Mouse (Mus musculus) kidney, postnatal 0 days (tissue): ENCODE measurements around the gene Gm10799. TPM values are rescaled to one million over a fixed set of nuclear protein-coding genes. Genes with fewer than 3 reads are reported as not detected.
"Not testable (repeated sequence)": the region's sequence is repeated elsewhere in the genome, so short reads cannot be mapped to it uniquely, and the experiment has no call there.

Source experiments
- ATAC-seq: fragments of 200-750 bp; cut with Nextera tagmentation; replicated peaks from 2 replicates; pipeline ENCODE4 v1.8.0; 2017; ENCODE audit warnings: low read depth, moderate number of reproducible peaks, moderate TSS enrichment, moderate library complexity; ENCODE audit not compliant: low FRiP score
- DNase-seq: peaks from one replicate; pipeline ENCODE4 v3.0.0-alpha.2; 2016; ENCODE audit warnings: low spot score
- H3K27ac ChIP-seq: fragments of 300-500 bp; sonication (generic); 2 replicates; pipeline ENCODE4 v1.5.1; 2014; ENCODE audit warnings: mild to moderate bottlenecking
- H3K27me3 ChIP-seq: fragments of 300-500 bp; sonication (generic); 2 replicates; pipeline ENCODE4 v1.6.1; 2014; ENCODE audit warnings: low read length, mixed read lengths; ENCODE audit not compliant: insufficient read depth
- H3K36me3 ChIP-seq: fragments of 300-500 bp; sonication (generic); 2 replicates; pipeline ENCODE4 v1.6.1; 2014; ENCODE audit warnings: low read length, mixed read lengths; ENCODE audit not compliant: insufficient read depth
- H3K4me1 ChIP-seq: fragments of 300-500 bp; sonication (generic); replicated peaks from 2 replicates; pipeline ENCODE4 v1.6.1; 2014; ENCODE audit warnings: antibody characterized with exemption, low read length, mixed read lengths; ENCODE audit not compliant: insufficient read depth
- H3K4me2 ChIP-seq: fragments of 300-500 bp; sonication (generic); 2 replicates; pipeline ENCODE4 v1.6.1; 2014; ENCODE audit warnings: mild to moderate bottlenecking, low read length, moderate library complexity, mixed read lengths
- H3K4me3 ChIP-seq: fragments of 300-500 bp; sonication (generic); replicated peaks from 2 replicates; pipeline ENCODE4 v1.5.1; 2014; ENCODE audit warnings: low read depth, low read length
- H3K9ac ChIP-seq: fragments of 300-500 bp; sonication (generic); 2 replicates; pipeline ENCODE4 v1.6.1; 2014; ENCODE audit warnings: low read depth, low read length
- H3K9me3 ChIP-seq: fragments of 300-500 bp; sonication (generic); replicated peaks from 2 replicates; pipeline ENCODE4 v1.6.1; 2016; ENCODE audit warnings: low read length, inconsistent platforms, mixed read lengths
- CTCF ChIP-seq: IDR thresholded peaks from 2 replicates; pipeline ENCODE4 v1.5.1; 2016; ENCODE audit warnings: antibody characterized with exemption, low read depth, mild to moderate bottlenecking, moderate library complexity
- WGBS: fragments of 180-500 bp; shearing (Covaris S2); extraction: QIAGEN DNeasy Blood & Tissue Kit; methylation state at CpG from one replicate; pipeline ENCODE4 v1.1.7; 2014; 5-methylcytosine and 5-hydroxymethylcytosine counted together
- polyA plus RNA-seq: library from polyadenylated mRNA; unstranded; fragments of >200 nt; fragmentation: Nextera tagmentation; extraction: Ambion mirVana; gene quantifications from 2 replicates; pipeline ENCODE4 v1.2.1, GENCODE M21; 2015

Gm10799 gene
- not detected in 2 replicates for polyA plus RNA-seq

DNA sequence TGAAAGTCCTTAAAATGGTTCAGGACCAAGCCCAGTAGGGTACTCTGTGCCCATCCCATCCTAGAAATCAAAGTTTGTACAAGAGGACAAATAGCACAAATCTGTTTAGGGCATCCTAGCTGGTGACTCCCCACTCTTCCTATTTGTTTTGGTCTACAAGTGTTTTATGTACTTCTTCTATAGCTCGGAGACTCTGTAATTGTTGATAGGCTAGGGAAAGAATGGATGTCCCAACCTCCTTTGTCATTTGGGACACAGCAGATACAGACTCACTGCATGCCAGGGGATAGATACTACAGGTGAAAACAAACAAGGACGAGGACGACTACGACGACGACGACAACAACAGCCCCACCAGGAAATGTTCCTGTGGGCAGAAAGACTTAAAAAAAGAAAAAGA is at the start of gene Gm10799:
Gene Gm10799, minus strand, starts transcription at position 101 of the 400 bp plus-strand sequence.
- WGBS: 77% methylated on average over 7 of the region's 7 CpGs
- not testable (repeated sequence) for H3K27ac ChIP-seq, H3K27me3 ChIP-seq, H3K4me1 ChIP-seq, H3K4me3 ChIP-seq, H3K4me2 ChIP-seq, H3K9ac ChIP-seq, H3K36me3 ChIP-seq, H3K9me3 ChIP-seq, DNase-seq, ATAC-seq

DNA sequence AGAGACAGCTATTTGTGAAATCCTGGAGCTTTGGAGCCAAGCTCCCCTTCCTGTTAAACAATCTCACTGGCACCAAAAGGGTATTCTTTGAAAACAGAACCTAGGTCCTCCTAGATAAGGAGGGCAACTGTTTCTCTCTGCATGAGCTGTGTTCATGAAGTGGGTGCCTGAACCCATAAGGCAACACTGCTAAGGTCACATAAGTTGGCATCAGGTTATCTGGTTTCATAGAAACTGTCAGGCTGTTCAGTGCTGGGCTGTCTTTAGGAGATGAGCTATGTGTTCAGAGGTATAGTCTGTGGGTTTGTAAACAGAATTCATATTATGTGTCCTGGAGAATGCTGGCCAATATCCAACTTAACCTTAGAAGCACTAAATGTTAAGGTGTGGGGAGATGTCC is 48.8 kb upstream of the Gm10799 start:
- not testable (repeated sequence) for H3K36me3 ChIP-seq, H3K4me3 ChIP-seq, H3K27me3 ChIP-seq, DNase-seq, H3K9ac ChIP-seq, H3K4me1 ChIP-seq, ATAC-seq, H3K9me3 ChIP-seq, H3K27ac ChIP-seq, H3K4me2 ChIP-seq

- Histone ChIP-seq H3K9me3 (no peaks in the 10 kb centered on the region), H3K27me3 (no peaks in the 10 kb centered on the region), H3K4me2 (no peak overlapping the region), H3K4me3 (no peak overlapping the region), H3K4me1 (no peaks in the 10 kb centered on the region), H3K36me3 (no peaks in the 10 kb centered on the region), H3K9ac (no peak overlapping the region), H3K27ac (no peak overlapping the region)
- no peak for TF ChIP-seq CTCF
- DNase-seq: no peak
- ATAC-seq: no peak
- 87% methylated on average over 3 of the region's 3 CpGs for WGBS
Observed at GRCm38 (mm10) chr2:104114898-104115297, 46.5 kb upstream of the Gm10799 start.

DNA sequence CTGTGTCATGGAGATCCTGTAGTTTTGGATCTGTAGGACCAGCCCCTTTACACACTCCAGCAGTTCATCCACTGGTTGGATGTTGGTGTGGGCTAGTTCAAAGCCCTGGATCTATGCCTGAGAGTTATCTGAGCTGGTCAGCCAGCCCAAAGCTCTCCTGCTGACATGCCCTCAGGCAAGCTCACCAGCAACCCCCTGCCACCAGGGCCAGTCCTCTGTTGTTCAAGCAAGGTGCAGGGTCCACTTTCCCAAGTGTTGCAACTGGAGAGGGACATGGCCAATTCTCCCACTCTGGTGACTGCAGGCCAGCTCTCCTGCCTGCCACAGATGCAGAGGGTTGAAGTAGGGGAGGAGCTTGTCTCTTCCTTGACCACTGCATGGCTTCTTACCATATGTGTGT is 45.2 kb upstream of the Gm10799 start:
- not testable (repeated sequence) for H3K9me3 ChIP-seq, H3K4me1 ChIP-seq, H3K4me3 ChIP-seq, H3K36me3 ChIP-seq, H3K27ac ChIP-seq, DNase-seq, ATAC-seq, H3K4me2 ChIP-seq, H3K9ac ChIP-seq, H3K27me3 ChIP-seq

- not testable (repeated sequence) for DNase-seq, H3K27ac ChIP-seq, H3K9ac ChIP-seq, H3K4me2 ChIP-seq, H3K36me3 ChIP-seq, ATAC-seq, H3K4me1 ChIP-seq, H3K27me3 ChIP-seq, H3K4me3 ChIP-seq, H3K9me3 ChIP-seq
- WGBS: no CpG with 5 or more reads among the region's 1 CpGs
Observed at GRCm38 (mm10) chr2:104111170-104111797, 42.9 kb upstream of the Gm10799 start.

- no peak for TF ChIP-seq CTCF
- 74% methylated on average over 4 of the region's 4 CpGs for WGBS
- Histone ChIP-seq H3K27me3 (no peaks in the 10 kb centered on the region), H3K9ac (no peak overlapping the region), H3K27ac (no peak overlapping the region), H3K4me1 (no peaks in the 10 kb centered on the region), H3K9me3 (no peaks in the 10 kb centered on the region), H3K36me3 (no peaks in the 10 kb centered on the region), H3K4me2 (no peak overlapping the region), H3K4me3 (no peak overlapping the region)
- ATAC-seq: no peak
- DNase-seq: no peak
Observed at GRCm38 (mm10) chr2:104110031-104110430, 41.7 kb upstream of the Gm10799 start.

- ATAC-seq: no peak
Observed at GRCm38 (mm10) chr2:104109528-104109927, 41.2 kb upstream of the Gm10799 start.

GRCm38 (mm10) chr2:104109021-104109420 is 40.7 kb upstream of the Gm10799 start:
- not testable (repeated sequence) for H3K4me2 ChIP-seq, H3K27ac ChIP-seq, H3K36me3 ChIP-seq, H3K27me3 ChIP-seq, H3K4me1 ChIP-seq, H3K4me3 ChIP-seq, H3K9me3 ChIP-seq, DNase-seq, H3K9ac ChIP-seq, ATAC-seq
- 85% methylated on average over 2 of the region's 2 CpGs for WGBS

More at GRCm38 (mm10) chr2:104109528-104109927, 41.2 kb upstream of the Gm10799 start:
- Histone ChIP-seq H3K36me3 (no peaks in the 10 kb centered on the region), H3K9me3 (no peaks in the 10 kb centered on the region), H3K4me1 (no peaks in the 10 kb centered on the region), H3K4me2 (no peak overlapping the region), H3K9ac (no peak overlapping the region), H3K4me3 (no peak overlapping the region), H3K27ac (no peak overlapping the region), H3K27me3 (no peaks in the 10 kb centered on the region)
- no peak for TF ChIP-seq CTCF
- DNase-seq: no peak
- WGBS: 68% methylated on average over 2 of the region's 2 CpGs
